Mouse (Mus musculus): Measurements from ENCODE around the gene Zfp865.
A peak's percentile ranks its signal among the peaks of the same experiment; 100 is the strongest.

Zfp865 gene

GRCm38 (mm10) chr7:5080815-5081214, 60.6 kb downstream of the Zfp865 start:
- DNase-seq (ENCODE audit: low read depth, low spot score) = peak; percentile 71

GRCm38 (mm10) chr7:5081241-5081640, 61.1 kb downstream of the Zfp865 start:
- no peak for DNase-seq (ENCODE audit: low read depth, low spot score)

DNA sequence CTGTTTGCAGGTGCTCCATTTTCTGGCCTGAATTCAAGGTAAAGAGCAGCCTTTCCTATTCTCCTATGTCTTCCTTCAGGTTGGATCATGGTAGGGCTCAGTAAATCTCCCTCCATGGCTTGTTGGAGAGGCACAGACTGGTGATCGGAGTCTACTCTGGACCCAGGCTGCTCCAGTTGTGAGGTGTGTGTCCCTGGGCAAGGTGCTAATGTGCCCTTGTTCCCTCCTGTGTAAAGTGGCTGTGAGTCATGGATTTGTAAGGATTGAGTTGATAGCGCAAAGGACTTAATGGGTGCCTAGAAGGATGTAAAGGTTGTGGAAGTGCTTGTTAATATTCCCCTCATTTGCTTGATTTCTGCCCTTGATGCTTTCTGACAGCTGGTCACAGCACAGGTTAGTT, 61.8 kb downstream of the Zfp865 start:
- DNase-seq (ENCODE audit: low read depth, low spot score) = no peak

DNA sequence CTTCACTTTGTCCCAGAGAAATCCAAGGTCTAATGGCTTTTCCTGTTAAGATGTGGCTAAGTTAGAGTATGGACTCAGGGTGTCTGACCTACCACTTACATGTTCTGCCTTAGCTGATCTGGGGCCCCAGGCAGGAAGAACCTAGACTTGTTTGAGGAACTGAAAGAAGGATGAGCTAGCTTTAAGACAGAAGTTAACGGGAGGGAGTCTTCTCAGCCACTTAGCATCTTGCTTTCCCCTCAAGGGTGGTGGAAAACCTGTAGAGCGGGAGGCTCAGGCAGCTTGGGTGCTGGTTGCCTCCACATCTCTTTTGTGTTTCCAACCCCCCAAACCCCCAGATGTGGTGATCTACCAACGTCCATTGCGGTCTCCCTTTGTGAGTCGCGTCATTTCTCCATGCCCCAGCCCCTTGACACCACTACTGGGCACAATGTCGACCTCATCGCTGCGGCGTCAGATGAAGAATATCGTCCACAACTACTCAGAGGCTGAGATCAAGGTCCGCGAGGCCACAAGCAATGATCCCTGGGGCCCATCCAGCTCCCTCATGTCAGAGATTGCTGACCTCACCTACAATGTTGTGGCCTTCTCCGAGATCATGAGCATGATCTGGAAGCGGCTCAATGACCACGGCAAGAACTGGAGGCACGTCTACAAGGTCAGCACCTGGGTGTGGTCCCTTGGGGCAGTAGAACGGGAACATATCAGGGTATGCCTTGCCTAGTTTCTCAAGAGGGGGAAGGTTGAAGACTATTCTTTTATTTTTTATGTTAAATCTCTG, 63.3 kb downstream of the Zfp865 start:
- DNase-seq (ENCODE audit: low read depth, low spot score) = no peak

GRCm38 (mm10) chr7:5085512-5085911, 65.3 kb downstream of the Zfp865 start:
- no peak for DNase-seq (ENCODE audit: low read depth, low spot score)

Data from R1 (cell line).